Mouse (Mus musculus) small intestine, adult 2 months (tissue): ENCODE results near the gene Gm14569.

Source experiments
- CTCF ChIP-seq: fragments of 200-500 bp; IDR thresholded peaks from 2 replicates; pipeline ENCODE4 v1.5.1; 2012; ENCODE audit warnings: low read depth, mild to moderate bottlenecking, control low read depth, inconsistent platforms, low read length, moderate library complexity, mixed read lengths; ENCODE audit not compliant: insufficient replicate concordance, insufficient read length; ENCODE audit errors: extremely low read depth
- POLR2A ChIP-seq: fragments of 200-500 bp; IDR thresholded peaks from 2 replicates; pipeline ENCODE4 v1.6.1; 2012; ENCODE audit warnings: low read depth, mild to moderate bottlenecking, control low read depth, inconsistent platforms, low read length, moderate library complexity

- TF ChIP-seq CTCF (no peak), POLR2A (no peak)
Measured at GRCm38 (mm10) chrX:36530251-36530650, 38.6 kb upstream of the Gm14569 start.
